Mouse (Mus musculus): Measurements from ENCODE around the gene Ppia. TPM values are rescaled to one million over a fixed set of nuclear protein-coding genes. Genes with fewer than 3 reads are reported as not detected.

Gene Ppia
- polyA plus RNA-seq (2017; shearing (Covaris generic)), result 4,323 TPM

DNA sequence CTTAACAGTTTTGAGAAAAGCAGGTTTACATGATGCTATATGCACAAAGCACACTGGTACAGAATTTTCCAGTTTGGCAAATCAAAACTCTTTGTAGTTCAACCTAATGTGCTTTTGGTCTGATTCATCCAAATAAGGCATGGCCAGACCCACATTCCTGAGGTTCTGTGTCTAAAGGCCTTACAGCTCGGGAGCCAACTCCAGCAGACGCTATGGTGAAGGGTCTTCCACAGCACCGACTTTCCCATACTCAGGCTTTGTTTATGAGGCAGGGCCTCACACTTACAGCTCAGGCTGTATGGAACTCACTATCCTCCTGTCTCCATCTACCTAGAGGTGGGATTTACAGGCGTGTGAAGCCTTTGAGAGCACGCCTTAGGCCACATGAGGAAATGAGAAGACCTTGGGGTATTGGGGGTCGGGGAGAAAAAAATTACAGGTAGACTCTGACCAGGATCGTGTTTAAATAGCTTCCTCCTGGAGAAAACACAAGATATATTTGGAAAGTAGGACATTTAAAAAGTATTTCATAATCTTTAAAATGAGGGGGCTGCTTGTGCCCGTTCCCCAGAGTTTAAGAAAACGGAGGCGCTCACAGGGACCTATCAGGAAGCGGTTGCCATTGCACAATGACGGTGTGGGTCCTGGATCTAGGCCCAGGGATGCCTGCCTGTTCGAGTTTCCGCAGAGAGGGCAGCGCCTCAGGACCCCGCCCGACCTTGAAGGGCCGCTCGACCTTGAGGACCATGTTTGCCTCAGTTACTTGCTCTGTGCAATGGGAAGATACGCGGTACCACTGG is at the start of gene Ppia:
Ppia (plus strand) TSS at position 693 of the 800 bp plus-strand sequence.

DNA sequence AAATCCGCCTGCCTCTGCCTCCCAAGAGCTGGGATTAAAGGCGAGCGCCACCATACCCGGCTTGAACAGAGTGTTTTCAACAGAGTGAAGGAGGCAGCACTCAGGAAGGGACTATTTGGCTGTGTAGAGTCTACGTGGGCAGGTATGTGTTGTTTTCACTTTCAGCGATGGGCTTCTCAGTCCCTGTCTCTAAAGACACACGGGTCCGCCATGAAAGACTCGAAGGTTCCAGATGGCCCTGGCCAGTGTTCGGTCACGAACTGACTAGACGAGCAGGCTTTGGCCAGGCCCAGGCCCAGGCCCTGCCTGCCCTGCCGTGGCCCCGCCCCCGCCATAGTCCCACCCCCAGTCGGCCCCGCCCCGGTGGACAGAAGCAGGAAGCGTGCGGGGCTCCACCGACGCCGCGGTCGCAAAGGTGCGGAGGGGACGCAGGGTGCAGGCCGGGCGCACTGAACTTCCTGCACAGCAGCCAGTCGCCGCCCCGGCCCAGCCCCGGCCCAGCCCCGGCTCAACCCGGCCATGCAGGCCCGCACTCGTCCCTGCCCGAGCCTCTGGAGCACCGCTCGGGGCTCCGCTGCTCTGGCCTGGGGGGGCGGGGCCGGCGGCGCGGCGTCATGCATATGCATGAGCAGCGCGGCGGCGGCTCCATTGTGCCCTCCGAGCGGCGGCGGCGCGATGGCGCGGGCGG is 26.4 kb upstream of the Ppia start, which contains the start of gene Zmiz2:
Zmiz2 (plus strand) TSS at position 349 of the 688 bp plus-strand sequence.

DNA sequence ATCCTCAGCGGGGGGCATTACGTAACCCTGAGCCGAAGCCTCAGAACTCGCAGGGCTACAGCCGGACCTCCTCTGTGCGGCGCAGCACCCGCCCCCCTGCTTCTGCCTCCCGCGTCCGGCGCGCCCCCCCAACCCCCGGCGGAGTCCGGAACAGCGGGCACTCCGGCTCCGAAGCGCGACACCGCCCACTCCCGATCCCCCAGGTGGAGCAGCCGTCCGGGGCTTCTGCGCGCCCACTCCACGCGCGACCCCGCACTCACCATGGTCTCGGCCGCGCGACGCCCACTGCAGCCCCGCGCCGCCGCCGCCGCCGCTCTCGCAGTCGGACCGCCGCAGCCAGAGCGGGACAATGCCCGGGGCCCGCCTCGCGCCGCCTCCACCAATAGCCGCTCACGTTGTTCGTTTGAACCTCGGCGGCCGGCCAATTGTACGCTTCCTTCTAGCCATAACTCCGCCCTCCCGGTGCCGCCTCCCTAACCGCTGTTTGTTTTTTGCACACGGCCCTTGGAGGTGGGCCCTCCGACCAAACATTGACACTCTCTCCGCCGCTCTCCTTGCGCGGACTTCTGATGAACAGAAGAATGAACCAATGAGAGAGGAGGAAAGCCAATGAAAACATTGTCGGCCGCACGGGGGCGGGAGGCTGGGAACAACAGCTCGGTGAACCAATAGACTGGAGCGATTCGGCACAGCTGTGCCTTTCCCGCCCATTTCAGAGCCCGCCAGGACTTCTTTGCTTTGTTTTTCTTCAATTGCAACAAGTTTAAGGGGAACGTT is 29.0 kb downstream of the Ppia start, which contains the start of gene H2afv:
H2afv (minus strand) TSS at position 367 of the 777 bp plus-strand sequence.

Other genes starting within 250 kb of the Ppia start
- gene A730071L15Rik, start 215.4 kb upstream of the Ppia start, polyA plus RNA-seq (2017; shearing (Covaris generic)), result not detected
- 51.0 TPM for gene Nudcd3, start 215.0 kb upstream of the Ppia start, polyA plus RNA-seq (2017; shearing (Covaris generic))
- 0.07 TPM for gene Npc1l1, start 185.3 kb upstream of the Ppia start, polyA plus RNA-seq (2017; shearing (Covaris generic))
- 76.8 TPM for gene Ddx56, start 147.7 kb upstream of the Ppia start, polyA plus RNA-seq (2017; shearing (Covaris generic))
- 51.0 TPM for gene Tmed4, start 140.6 kb upstream of the Ppia start, polyA plus RNA-seq (2017; shearing (Covaris generic))
- gene Ogdh, start 123.8 kb upstream of the Ppia start, polyA plus RNA-seq (2017; shearing (Covaris generic)), result 227 TPM
- gene Zmiz2, start 26.4 kb upstream of the Ppia start, polyA plus RNA-seq (2017; shearing (Covaris generic)), result 59.2 TPM
- 194 TPM for gene H2afv, start 29.0 kb downstream of the Ppia start, polyA plus RNA-seq (2017; shearing (Covaris generic))
- gene Purb, start 60.5 kb downstream of the Ppia start, polyA plus RNA-seq (2017; shearing (Covaris generic)), result 28.0 TPM
- gene Myo1g, start 105.5 kb downstream of the Ppia start, polyA plus RNA-seq (2017; shearing (Covaris generic)), result 127 TPM
- 436 TPM for gene Ccm2, start 131.4 kb downstream of the Ppia start, polyA plus RNA-seq (2017; shearing (Covaris generic))
- 1.2 TPM for gene Nacad, start 190.6 kb downstream of the Ppia start, polyA plus RNA-seq (2017; shearing (Covaris generic))
- 23.5 TPM for gene Tbrg4, start 210.6 kb downstream of the Ppia start, polyA plus RNA-seq (2017; shearing (Covaris generic))
- not detected for gene Wap, start 223.2 kb downstream of the Ppia start, polyA plus RNA-seq (2017; shearing (Covaris generic))
- gene Ramp3, start 243.1 kb downstream of the Ppia start, polyA plus RNA-seq (2017; shearing (Covaris generic)), result 530 TPM